Mouse (Mus musculus): ENCODE measurements around the gene Ndufa11.

DNA sequence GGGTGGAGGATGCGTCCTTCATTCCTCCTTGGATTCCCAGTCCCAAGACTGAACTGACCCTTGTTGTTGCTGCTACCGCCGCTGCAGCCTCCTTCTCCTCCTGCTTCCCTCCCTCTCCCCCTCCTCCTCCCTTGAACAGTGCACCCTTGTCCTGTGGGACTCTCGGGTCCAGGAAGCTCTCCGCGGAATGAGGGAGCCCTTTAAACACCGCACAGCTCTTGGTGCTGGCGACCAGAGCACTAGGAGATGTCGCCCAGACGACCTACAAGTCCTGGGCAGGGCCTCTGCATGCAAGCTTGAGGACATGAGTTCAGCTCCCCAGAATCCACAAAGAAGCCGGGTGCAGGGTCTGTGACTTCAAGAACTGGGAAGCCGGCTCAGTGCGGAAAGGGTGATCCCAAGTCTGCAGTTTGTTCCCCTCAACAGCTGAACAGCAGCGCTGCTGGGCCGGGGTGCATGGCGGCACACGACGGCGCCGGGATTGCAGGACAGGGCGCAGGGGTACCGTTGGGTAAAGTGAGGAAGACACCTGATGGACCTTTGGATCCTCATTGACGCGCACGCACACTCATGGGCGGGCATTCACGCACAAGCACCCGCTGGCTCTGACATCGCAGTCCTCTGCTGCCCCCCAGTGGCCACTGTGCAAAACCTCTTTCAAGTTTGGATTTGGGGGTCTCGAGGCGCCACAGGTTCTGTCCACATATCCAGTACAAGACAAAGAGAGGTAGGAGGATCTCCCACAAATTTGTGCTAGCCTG is 49.0 kb upstream of the Ndufa11 start:
- TF ChIP-seq POLR2A (IDR thresholded peaks at IDR 0.05; ENCODE audit: low read depth, low read length) (no peak), CTCF (IDR thresholded peaks at IDR 0.05; ENCODE audit: extremely low read depth, insufficient read depth, insufficient read length, insufficient replicate concordance) (peak; percentile 87)
